9 mouse cellular contexts compared by ENCODE assay signal in the genomic region with DNA sequence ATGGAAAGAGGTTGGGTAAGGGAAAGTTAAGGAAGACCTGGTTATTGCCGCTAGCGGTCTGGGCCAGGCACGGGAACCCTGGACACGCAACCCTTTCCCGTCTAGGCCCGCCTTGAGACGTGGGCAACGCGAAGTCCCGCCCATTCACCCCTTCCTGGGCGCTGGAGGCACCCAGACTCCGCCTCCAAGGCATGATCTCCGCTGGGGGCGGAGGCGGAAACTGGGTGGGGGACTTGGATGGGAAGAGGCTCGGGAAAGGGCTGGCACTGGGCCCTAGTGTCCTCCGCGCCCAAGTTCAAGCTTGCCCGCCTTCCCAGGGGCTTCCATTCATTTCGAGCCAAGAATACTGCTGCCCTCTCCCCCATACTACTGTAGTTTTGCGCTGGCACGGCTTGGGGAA. TPM values are rescaled to one million over a fixed set of nuclear protein-coding genes. Genes with fewer than 3 reads are reported as not detected.
DNase-seq lines count a peak whose midpoint lies in the region; ATAC-seq and TF ChIP-seq lines count a peak whose summit lies in the region.
"Had no signal": no experiment of that assay in that cellular context is flagged by ENCODE, and none has a peak within 500 bp of the region (broad histone marks: within the 10 kb centered on the region; RNA-seq: fewer than 3 reads in every experiment).

Efemp2 (plus strand) TSS at position 235 of the 400 bp plus-strand sequence.

- DNase-seq in G1E (ENCODE audit: low spot score) = peak; percentile 57
- DNase-seq in frontal cortex, postnatal 10 days (ENCODE audit: low spot score in 2 of 2) = peak; percentile 65 to 75
- DNase-seq in hindbrain, embryonic 11.5 days (ENCODE audit: low spot score) = peak; percentile 79
- peak; percentile 57 to 77 for DNase-seq in layer of hippocampus, postnatal 10 days (ENCODE audit: low spot score in 2 of 2)
- peak; percentile 95 for DNase-seq in lung, postnatal 10 days
- DNase-seq in ovary, postnatal 36 days (ENCODE audit: low spot score) = peak; percentile 87
- DNase-seq in urinary bladder, postnatal 4 days (ENCODE audit: low spot score in 2 of 2) = peak; percentile 77 to 79

- H3K27me3 ChIP-seq in G1E (ENCODE audit: insufficient read depth, low read length) = peaks cover 55% of the 10 kb centered on the region
- H3K27me3 ChIP-seq in hindbrain, embryonic 11.5 days (ENCODE audit: control insufficient read depth, insufficient read depth, low read length) = no peaks in the 10 kb centered on the region

- 2% methylated on average over 22 of the region's 22 CpGs for WGBS in hindbrain, embryonic 11.5 days

- peak within 1 kb of the TSS; percentile 57; the same call in 1 of the 2 replicates for H3K4me3 ChIP-seq in G1E (ENCODE audit: low read depth, low read length)
- peak within 1 kb of the TSS; percentile 63 for H3K4me3 ChIP-seq in brown adipose tissue, adult 24 weeks (ENCODE audit: insufficient read depth, low read depth, low read length)
- peak within 1 kb of the TSS; percentile 63 for H3K4me3 ChIP-seq in hindbrain, embryonic 11.5 days (ENCODE audit: low read depth, low read length)

- ATAC-seq in G1E (ENCODE audit: extremely low read depth, insufficient number of reproducible peaks, low FRiP score, poor library complexity, severe bottlenecking) = peak; percentile 22; the same call in 1 of the 2 replicates
- peak; percentile 71 for ATAC-seq in hindbrain, embryonic 11.5 days (ENCODE audit: low FRiP score)

- peak within 1 kb of the TSS; percentile 99 for H3K4me2 ChIP-seq in hindbrain, embryonic 11.5 days (replicated peaks; ENCODE audit: low read depth, low read length)

- no peaks in the 10 kb centered on the region for H3K36me3 ChIP-seq in G1E (replicated peaks)
- H3K36me3 ChIP-seq in hindbrain, embryonic 11.5 days (ENCODE audit: control insufficient read depth, insufficient read depth, low read length) = no peaks in the 10 kb centered on the region

- TF ChIP-seq CTCF in G1E (IDR thresholded peaks at IDR 0.05; ENCODE audit: low read depth, low read length) = no peak

- no peaks in the 10 kb centered on the region for H3K9me3 ChIP-seq in G1E (replicated peaks)
- H3K9me3 ChIP-seq in hindbrain, embryonic 11.5 days (ENCODE audit: control insufficient read depth, low read length) = no peaks in the 10 kb centered on the region

- H3K4me1 ChIP-seq in G1E (ENCODE audit: insufficient read depth, low read depth, low read length) = peaks cover 15% of the 10 kb centered on the region
- H3K4me1 ChIP-seq in brown adipose tissue, adult 24 weeks (ENCODE audit: control insufficient read depth, insufficient read depth, insufficient read length, low read length) = no peaks in the 10 kb centered on the region
- peaks cover 7% of the 10 kb centered on the region for H3K4me1 ChIP-seq in hindbrain, embryonic 11.5 days (replicated peaks; ENCODE audit: control insufficient read depth, insufficient read depth, low read length)

- peak within 1 kb of the TSS; percentile 57 for H3K27ac ChIP-seq in brown adipose tissue, adult 24 weeks (replicated peaks; ENCODE audit: low read depth, low read length)
- H3K27ac ChIP-seq in hindbrain, embryonic 11.5 days (ENCODE audit: low read depth, low read length) = peak within 1 kb of the TSS; percentile 54; the same call in 1 of the 2 replicates

- H3K9ac ChIP-seq in hindbrain, embryonic 11.5 days (ENCODE audit: low read depth, low read length) = peak within 1 kb of the TSS; percentile 86

RNA-seq across cellular contexts. Expression of gene Efemp2, which starts in this region (rescaled TPM):
- total RNA-seq in G1E (2014; fragmentation: Nextera tagmentation) (4.1 and 6.7 TPM in 2 replicates), G1E (2017) (4.6 and 6.6 TPM in 2 replicates)
- 3.0 and 3.1 TPM in 2 replicates for polyA plus RNA-seq in G1E (2012)
- 10.1 and 16.1 TPM in 2 replicates for polyA plus RNA-seq in brown adipose tissue, adult 24 weeks (2012; ENCODE audit: insufficient read depth, insufficient read length, missing spikeins)
- polyA plus RNA-seq in hindbrain, embryonic 11.5 days (2014; fragmentation: Nextera tagmentation; extraction: Ambion mirVana) = 51.2 and 55.7 TPM in 2 replicates
- 10 to 100 TPM; 18.4 to 19.6 TPM for total RNA-seq in layer of hippocampus, postnatal 10 days (2021)
- total RNA-seq: hematopoietic stem cell, adult 5-6 weeks had no signal

Comparison
In these comparisons a context has a peak if more than half of its experiments do, and no peak if none do; other contexts are left out.
1. Peak in every context shown above with its lines: DNase-seq, ATAC-seq, H3K4me3 ChIP-seq and H3K27ac ChIP-seq.